ENCODE assay signal across 11 mouse cellular contexts in the genomic region with DNA sequence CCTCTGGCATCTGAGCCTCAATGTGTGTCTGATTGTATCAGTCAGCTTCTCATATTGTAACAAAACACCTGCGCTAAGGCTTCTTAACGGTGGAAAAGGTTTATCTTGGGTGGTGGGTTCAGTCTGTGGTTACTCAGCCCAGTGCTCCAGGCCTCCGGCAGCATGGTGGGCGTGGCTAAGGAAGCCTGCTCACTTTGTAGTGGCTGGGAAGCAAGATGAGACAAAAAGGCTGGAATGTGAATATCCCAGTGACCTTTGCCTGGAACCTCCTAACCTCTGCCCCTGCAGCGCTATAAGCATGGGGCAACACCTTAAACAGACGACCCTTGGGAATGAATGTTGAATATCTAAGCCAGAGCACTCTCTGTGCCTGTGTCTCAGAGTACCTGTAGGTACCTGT.
"Had no signal": no experiment of that assay in that cellular context is flagged by ENCODE, and none has a peak within 500 bp of the region (broad histone marks: within the 10 kb centered on the region; RNA-seq: fewer than 3 reads in every experiment).

No protein-coding gene starts in this region.

- H3K4me3 ChIP-seq: liver, embryonic 13.5 days; midbrain, embryonic 13.5 days; stomach, embryonic 15.5 days had no signal

- H3K4me1 ChIP-seq: liver, embryonic 13.5 days; midbrain, embryonic 13.5 days; stomach, embryonic 15.5 days had no signal

- H3K4me2 ChIP-seq: liver, embryonic 13.5 days; midbrain, embryonic 13.5 days; stomach, embryonic 15.5 days had no signal

- H3K9ac ChIP-seq: liver, embryonic 13.5 days; midbrain, embryonic 13.5 days; stomach, embryonic 15.5 days had no signal

- ATAC-seq: midbrain, embryonic 13.5 days had no signal

- DNase-seq: kidney, adult 18-20 months; kidney, adult 9 months; kidney, postnatal 14 days; kidney, postnatal 4 days; liver, embryonic 13.5 days; lung, adult 2 months; thymus, adult 2 months; thymus, postnatal 14 days had no signal

- H3K27ac ChIP-seq: liver, embryonic 13.5 days; macrophage; midbrain, embryonic 13.5 days; stomach, embryonic 15.5 days had no signal

- H3K9me3 ChIP-seq: midbrain, embryonic 13.5 days; stomach, embryonic 15.5 days had no signal

- H3K36me3 ChIP-seq: liver, embryonic 13.5 days; midbrain, embryonic 13.5 days; stomach, embryonic 15.5 days had no signal

- H3K27me3 ChIP-seq: liver, embryonic 13.5 days; midbrain, embryonic 13.5 days; stomach, embryonic 15.5 days had no signal
